ENCODE assay signal across 10 mouse cellular contexts in the genomic region with DNA sequence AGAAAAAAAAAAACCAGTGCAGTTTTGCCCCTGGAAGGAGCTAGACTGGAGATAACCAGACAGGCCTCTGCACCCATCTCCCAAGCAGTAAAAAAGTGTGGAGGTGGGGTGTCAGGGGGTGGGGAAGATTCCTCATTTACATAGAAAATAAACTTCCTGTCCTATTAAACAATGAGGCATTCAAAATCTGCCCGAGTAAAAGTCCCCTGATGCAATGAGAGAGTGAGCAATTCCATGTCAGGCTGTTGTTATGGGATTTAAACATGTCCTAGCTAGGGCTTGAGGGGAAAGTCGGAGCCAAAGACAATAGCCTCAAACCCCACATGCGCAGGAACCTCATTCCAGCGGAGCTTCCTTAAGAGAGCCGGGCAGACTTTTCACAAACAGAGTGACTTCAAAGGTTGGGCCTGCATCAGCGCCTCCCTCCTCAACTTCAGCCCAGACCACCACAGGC. TPM values are rescaled to one million over a fixed set of nuclear protein-coding genes. Genes with fewer than 3 reads are reported as not detected.
DNase-seq lines count a peak whose midpoint lies in the region; ATAC-seq and TF ChIP-seq lines count a peak whose summit lies in the region.
"Had no signal": no experiment of that assay in that cellular context is flagged by ENCODE, and none has a peak within 500 bp of the region (broad histone marks: within the 10 kb centered on the region; RNA-seq: fewer than 3 reads in every experiment).

No protein-coding gene starts in this region.

- WGBS in liver, embryonic 11.5 days, result 44% methylated on average over 6 of the region's 6 CpGs
- 52% methylated on average over 6 of the region's 6 CpGs for WGBS in liver, embryonic 12.5 days (ENCODE audit: insufficient replicate concordance)
- WGBS in heart, embryonic 14.5 days, result 34% methylated on average over 6 of the region's 6 CpGs
- 13% methylated on average over 6 of the region's 6 CpGs for WGBS in neural tube, embryonic 13.5 days
- 84% methylated on average over 6 of the region's 6 CpGs for WGBS in cerebellum, adult 2 months

- ATAC-seq in liver, embryonic 11.5 days (replicated peaks; ENCODE audit: low FRiP score), result no peak
- no peak for ATAC-seq in liver, embryonic 12.5 days
- no peak for ATAC-seq in heart, embryonic 14.5 days (ENCODE audit: insufficient number of reproducible peaks, insufficient read depth, low FRiP score, low read depth)
- ATAC-seq in neural tube, embryonic 13.5 days (ENCODE audit: low read depth), result no peak

- H3K36me3 ChIP-seq in liver, embryonic 11.5 days (ENCODE audit: control insufficient read depth, insufficient read depth, low read length), result no peaks in the 10 kb centered on the region
- H3K36me3 ChIP-seq in liver, embryonic 12.5 days, result no peaks in the 10 kb centered on the region
- H3K36me3 ChIP-seq in heart, embryonic 14.5 days (ENCODE audit: control insufficient read depth, insufficient read depth, low read length), result no peaks in the 10 kb centered on the region
- H3K36me3 ChIP-seq in neural tube, embryonic 13.5 days, result no peaks in the 10 kb centered on the region

- no peak for DNase-seq in liver, embryonic 11.5 days (ENCODE audit: low spot score)
- peak; percentile 43 for DNase-seq in ZHBTc4 (ENCODE audit: low read depth, low spot score)
- DNase-seq in frontal cortex, postnatal 25 days (ENCODE audit: low spot score in 2 of 2), result no peak
- DNase-seq in cerebellum, adult 2 months, result no peak
- DNase-seq: adrenal gland, postnatal 10 days; gastrocnemius, postnatal 14 days had no signal

- H3K4me2 ChIP-seq in liver, embryonic 11.5 days, result peak overlapping the region; percentile 33
- H3K4me2 ChIP-seq in liver, embryonic 12.5 days, result no peak overlapping the region; the same call in 1 of the 2 replicates
- H3K4me2 ChIP-seq in heart, embryonic 14.5 days (ENCODE audit: low read length), result peak overlapping the region; percentile 47
- H3K4me2 ChIP-seq in neural tube, embryonic 13.5 days, result peak overlapping the region; percentile 26; the same call in 1 of the 2 replicates

- no peak overlapping the region for H3K9ac ChIP-seq in liver, embryonic 11.5 days (ENCODE audit: low read depth, low read length)
- no peak overlapping the region for H3K9ac ChIP-seq in liver, embryonic 12.5 days
- H3K9ac ChIP-seq in heart, embryonic 14.5 days (ENCODE audit: low read length), result peak overlapping the region; percentile 31; the same call in 1 of the 2 replicates
- H3K9ac ChIP-seq in neural tube, embryonic 13.5 days, result no peak overlapping the region
- H3K9ac ChIP-seq: liver, embryonic 14.5 days had no signal

- H3K27ac ChIP-seq in liver, embryonic 11.5 days (ENCODE audit: low read depth, low read length), result 0 out of 2 replicates have a peak overlapping the region, but pooled peaks have one; percentile 34
- H3K27ac ChIP-seq in liver, embryonic 12.5 days, result no peak overlapping the region
- H3K27ac ChIP-seq in heart, embryonic 14.5 days (replicated peaks in 1 of 2; ENCODE audit: control insufficient read depth in 1 of 2, insufficient read depth in 1 of 2, low read depth in 2 of 2, low read length in 2 of 2), result 0 out of 4 replicates have a peak overlapping the region, but pooled peaks of 1 of the 2 experiments have one; percentile 28
- peak overlapping the region; percentile 57; the same call in 1 of the 2 replicates for H3K27ac ChIP-seq in neural tube, embryonic 13.5 days (replicated peaks)
- no peak overlapping the region for H3K27ac ChIP-seq in cerebellum, adult 2 months (ENCODE audit: insufficient read depth, low read length)
- H3K27ac ChIP-seq: liver, embryonic 14.5 days had no signal

- H3K4me3 ChIP-seq in liver, embryonic 11.5 days (ENCODE audit: low read depth, low read length), result no peak overlapping the region
- H3K4me3 ChIP-seq in liver, embryonic 12.5 days, result no peak overlapping the region
- no peak overlapping the region for H3K4me3 ChIP-seq in heart, embryonic 14.5 days (ENCODE audit: control insufficient read depth in 1 of 2, insufficient read depth in 1 of 2, low read depth in 1 of 2, low read length in 2 of 2)
- no peak overlapping the region for H3K4me3 ChIP-seq in neural tube, embryonic 13.5 days
- H3K4me3 ChIP-seq in cerebellum, adult 2 months (replicated peaks; ENCODE audit: insufficient read depth, low read depth, low read length), result no peak overlapping the region

- peaks cover 2% of the 10 kb centered on the region; the same call in 1 of the 2 replicates for H3K27me3 ChIP-seq in liver, embryonic 11.5 days (replicated peaks; ENCODE audit: control insufficient read depth, insufficient read depth, low read length)
- no peaks in the 10 kb centered on the region; the same call in 1 of the 2 replicates for H3K27me3 ChIP-seq in liver, embryonic 12.5 days (replicated peaks)
- H3K27me3 ChIP-seq in heart, embryonic 14.5 days (ENCODE audit: control insufficient read depth, insufficient read depth, low read length), result peaks cover 10% of the 10 kb centered on the region; the same call in 1 of the 2 replicates
- no peaks in the 10 kb centered on the region for H3K27me3 ChIP-seq in neural tube, embryonic 13.5 days
- no peaks in the 10 kb centered on the region for H3K27me3 ChIP-seq in cerebellum, adult 2 months (ENCODE audit: control insufficient read depth, insufficient read depth, low read length)

- TF ChIP-seq CTCF in cerebellum, adult 2 months (IDR thresholded peaks at IDR 0.05; ENCODE audit: borderline replicate concordance, insufficient read depth, low read depth, low read length), result no peak

- H3K9me3 ChIP-seq in liver, embryonic 11.5 days (ENCODE audit: control insufficient read depth, low read length), result no peaks in the 10 kb centered on the region
- H3K9me3 ChIP-seq in liver, embryonic 12.5 days (replicated peaks), result no peaks in the 10 kb centered on the region
- no peaks in the 10 kb centered on the region for H3K9me3 ChIP-seq in heart, embryonic 14.5 days (ENCODE audit: control insufficient read depth, low read length)
- H3K9me3 ChIP-seq in neural tube, embryonic 13.5 days, result no peaks in the 10 kb centered on the region

- H3K4me1 ChIP-seq in liver, embryonic 11.5 days (replicated peaks; ENCODE audit: control insufficient read depth, insufficient read depth, low read length), result 0 out of 2 replicates have a peak, but pooled peaks cover 3% of the 10 kb centered on the region
- H3K4me1 ChIP-seq in liver, embryonic 12.5 days, result peaks cover 7% of the 10 kb centered on the region
- peaks cover 16 to 23% of the 10 kb centered on the region in 2 experiments for H3K4me1 ChIP-seq in heart, embryonic 14.5 days (ENCODE audit: control insufficient read depth in 2 of 2, insufficient read depth in 2 of 2, low read length in 2 of 2)
- H3K4me1 ChIP-seq in neural tube, embryonic 13.5 days (replicated peaks), result peaks cover 10% of the 10 kb centered on the region; the same call in 1 of the 2 replicates
- H3K4me1 ChIP-seq in cerebellum, adult 2 months (ENCODE audit: control insufficient read depth, insufficient read depth, low read length), result no peaks in the 10 kb centered on the region

- TF ChIP-seq POLR2A in cerebellum, adult 2 months (IDR thresholded peaks at IDR 0.05; ENCODE audit: borderline replicate concordance, insufficient read depth, low read length), result no peak

RNA-seq across cellular contexts. Expression of a gene that starts 50.7 kb away (rescaled TPM):
- polyA plus RNA-seq in liver, embryonic 11.5 days (2014; fragmentation: Nextera tagmentation; extraction: Ambion mirVana), result 0.06 TPM in 1 of 2 replicates, not detected in the other
- not detected in 2 replicates for polyA plus RNA-seq in liver, embryonic 12.5 days (2016; fragmentation: Nextera tagmentation; extraction: Ambion mirVana)
- 0.24 TPM in 1 of 2 replicates, not detected in the other for polyA plus RNA-seq in heart, embryonic 14.5 days (2014; fragmentation: Nextera tagmentation; extraction: Ambion mirVana)
- polyA plus RNA-seq in neural tube, embryonic 13.5 days (2015; fragmentation: Nextera tagmentation; extraction: Ambion mirVana), result not detected in 2 replicates
- polyA plus RNA-seq in cerebellum, adult 2 months (2012; rRNA removed), result 0.15 and 0.41 TPM in 2 replicates

Comparison
In these comparisons a context has a peak if more than half of its experiments do, and no peak if none do; other contexts are left out.
1. H3K27ac ChIP-seq: peak in liver, embryonic 11.5 days (single experiment) and neural tube, embryonic 13.5 days (single experiment); none in liver, embryonic 12.5 days (single experiment) and cerebellum, adult 2 months (single experiment).